Mouse (Mus musculus) lung, postnatal 10 days (tissue): ENCODE measurements around the gene Hs6st3.

Experiments
- DNase-seq: peaks from one replicate; pipeline ENCODE4 v3.0.0; 2021

Gene Hs6st3

DNA sequence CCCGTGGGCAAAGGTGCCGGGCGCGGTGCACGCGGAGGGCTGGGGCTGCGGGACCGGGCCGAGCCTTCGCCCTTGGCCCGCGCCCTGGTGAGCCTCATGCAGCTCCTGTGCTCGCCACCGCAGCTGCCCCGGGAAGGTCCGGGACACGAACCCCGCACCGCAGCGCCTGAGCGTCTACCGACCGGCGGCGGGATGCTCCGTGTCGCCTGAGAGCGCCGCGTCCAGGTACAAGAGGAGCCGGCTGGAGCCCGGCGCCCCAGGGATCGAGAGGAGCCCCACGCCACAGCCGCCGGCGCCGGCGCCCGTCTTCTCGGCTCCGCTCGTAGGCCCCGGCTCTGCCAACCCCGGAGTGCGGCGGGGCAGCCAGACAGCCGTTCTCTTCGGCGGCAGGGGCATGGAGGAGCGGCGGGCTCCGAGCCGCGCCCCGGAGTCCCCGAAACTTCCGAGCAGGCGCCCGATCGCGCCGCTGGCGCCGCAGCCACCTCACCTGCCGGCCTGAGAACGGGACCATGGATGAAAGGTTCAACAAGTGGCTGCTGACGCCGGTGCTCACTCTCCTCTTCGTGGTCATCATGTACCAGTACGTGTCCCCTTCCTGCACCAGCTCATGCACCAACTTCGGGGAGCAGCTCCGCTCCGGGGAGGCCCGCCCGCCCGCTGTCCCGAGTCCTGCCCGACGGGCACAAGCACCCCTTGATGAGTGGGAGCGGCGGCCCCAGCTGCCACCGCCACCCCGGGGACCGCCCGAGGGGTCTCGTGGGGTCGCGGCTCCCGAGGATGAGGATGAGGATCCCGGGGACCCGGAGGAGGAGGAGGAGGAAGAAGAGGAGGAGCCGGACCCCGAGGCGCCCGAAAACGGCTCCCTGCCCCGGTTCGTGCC, at the start of gene Hs6st3:
Gene Hs6st3 (plus strand): TSS at position 436 of the 880 bp plus-strand sequence.
- no peak for DNase-seq

DNA sequence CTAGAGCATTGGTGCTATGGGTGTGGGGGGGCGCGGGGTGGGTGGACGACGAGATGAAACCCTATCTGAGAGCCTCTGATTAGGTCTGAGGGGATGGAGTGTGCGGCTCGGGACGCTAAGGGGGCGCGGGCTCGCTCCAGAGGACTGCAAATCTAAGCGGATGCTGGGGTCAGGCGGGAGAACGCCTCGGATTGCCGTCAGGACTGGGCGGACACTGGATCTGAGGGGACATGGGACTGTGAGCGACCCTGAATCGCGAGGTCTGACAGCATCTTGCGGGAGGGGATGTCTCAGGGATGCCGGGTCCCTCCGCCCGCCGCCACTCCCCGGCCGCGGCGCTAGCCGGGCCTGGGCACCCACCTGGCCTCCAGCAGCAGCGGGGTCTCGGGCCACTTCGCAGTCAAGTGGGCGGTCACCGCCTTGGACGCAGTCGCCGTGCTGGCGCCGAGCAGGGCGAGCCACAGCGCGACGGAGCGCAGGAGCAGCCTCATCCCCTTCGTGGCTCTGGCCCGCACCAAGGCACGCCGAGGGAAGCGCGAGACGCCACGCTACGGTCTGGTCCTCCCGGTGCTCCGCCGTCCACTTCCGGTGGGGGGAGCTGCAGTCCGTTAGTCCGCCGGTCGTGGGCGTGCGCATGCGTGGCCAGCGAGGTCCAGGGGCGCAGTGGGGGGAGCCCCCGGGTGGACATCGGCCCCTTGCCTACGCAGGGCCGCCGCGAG, 39.1 kb upstream of the Hs6st3 start, which contains the start of gene Uggt2:
Gene Uggt2 (minus strand): TSS at position 580 of the 719 bp plus-strand sequence.
- peak; percentile 86 for DNase-seq

DNA sequence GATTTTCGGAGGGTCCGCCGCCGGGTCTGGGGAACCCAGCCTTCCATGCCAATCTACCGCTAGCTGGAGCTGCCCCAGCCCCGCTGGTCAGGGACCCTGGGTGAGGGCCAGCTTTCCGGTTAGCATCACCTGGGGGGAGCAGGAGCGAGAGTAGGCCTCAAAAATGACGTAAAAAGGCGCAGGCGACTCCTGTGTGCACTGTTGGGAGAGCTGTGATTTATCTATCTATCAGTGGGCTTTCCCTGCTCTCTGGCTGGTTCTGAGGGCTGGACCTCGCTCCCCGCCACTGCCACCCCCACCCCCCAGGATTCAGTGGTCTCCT, 38.6 kb upstream of the Hs6st3 start:
- no peak for DNase-seq

DNA sequence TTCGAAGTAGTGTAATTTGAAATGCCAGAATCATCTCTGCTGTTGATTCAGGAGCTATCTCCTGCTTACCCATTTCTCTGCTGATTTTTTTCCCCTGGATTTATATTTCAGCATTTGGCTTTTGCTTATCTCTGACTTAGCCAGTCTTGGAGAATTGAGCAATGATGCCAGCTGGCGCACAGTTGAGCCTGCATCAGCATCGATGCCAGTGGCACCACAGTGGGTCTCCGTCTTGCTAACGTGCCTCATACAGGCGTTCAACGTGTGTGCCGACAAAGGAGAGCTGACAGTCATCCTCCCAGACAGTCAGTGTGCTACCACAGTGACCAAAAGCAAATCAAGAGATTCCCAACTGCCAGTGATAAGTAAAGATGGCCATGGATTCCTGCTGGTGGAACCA, 30.6 kb upstream of the Hs6st3 start:
- DNase-seq, result no peak

DNA sequence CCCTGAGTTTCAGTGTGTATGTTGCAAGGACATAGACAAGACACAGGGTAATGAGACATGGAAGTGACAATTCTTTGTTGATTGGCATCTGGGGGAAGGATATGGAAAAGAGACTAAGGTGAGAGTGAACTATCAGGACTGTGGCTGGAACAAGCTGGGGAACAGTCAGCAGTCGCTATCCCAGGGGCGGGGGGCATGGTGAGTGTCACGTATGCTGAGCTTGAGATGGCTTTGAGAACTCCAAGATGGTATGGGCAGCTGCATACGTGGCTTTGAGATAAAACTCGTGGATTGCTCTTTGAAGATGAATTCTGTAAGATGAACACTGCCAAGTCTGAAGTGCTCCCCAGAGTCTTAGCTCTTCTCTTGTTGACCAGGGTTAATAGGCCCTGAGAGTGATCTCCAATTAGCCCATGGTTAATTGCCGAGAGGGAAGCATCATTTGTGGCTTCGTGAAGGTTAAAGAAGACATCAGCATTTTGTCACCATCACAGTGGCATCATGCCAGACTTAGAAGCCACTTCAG, 29.3 kb upstream of the Hs6st3 start:
- peak; percentile 10 for DNase-seq

DNA sequence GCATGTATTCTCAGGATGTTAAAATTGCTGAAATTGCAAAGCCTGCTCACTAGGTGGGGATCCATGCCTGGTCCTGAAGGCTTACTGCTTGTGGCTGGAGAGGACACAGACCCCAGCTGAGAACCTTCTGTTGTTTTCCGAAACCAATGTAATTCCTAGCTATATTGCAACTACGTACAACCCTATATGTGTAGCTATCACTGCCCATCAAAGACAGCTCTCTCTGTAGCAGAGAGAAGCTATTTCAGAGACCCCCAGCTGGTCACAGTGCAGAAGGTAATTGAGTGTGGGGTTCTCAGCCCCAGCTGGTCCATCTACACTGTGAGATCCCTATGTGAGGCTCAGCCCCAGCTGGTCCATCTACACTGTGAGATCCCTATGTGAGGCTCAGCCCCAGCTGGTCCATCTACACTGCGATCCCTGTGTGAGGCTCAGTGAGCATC, 28.3 kb upstream of the Hs6st3 start:
- DNase-seq, result peak; percentile 18

DNA sequence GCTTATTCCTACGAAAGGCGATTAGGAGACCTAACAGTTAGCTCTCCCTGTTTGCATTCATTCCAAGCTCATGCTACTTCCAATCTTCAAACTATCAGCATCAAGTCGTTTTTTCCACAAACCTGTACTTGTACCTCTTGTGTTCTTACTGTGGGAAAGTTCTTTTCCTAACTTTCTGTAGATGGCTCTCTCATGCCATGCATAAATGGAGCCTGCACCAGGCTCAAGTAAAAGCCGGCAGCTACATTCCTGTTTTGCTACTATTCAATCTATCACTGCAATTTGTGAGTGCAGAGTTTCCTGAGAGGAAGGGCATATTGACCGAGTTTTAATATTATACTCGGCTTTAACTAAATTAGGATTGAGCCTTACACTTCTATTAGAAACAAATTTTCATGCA, 25.6 kb upstream of the Hs6st3 start:
- no peak for DNase-seq

DNA sequence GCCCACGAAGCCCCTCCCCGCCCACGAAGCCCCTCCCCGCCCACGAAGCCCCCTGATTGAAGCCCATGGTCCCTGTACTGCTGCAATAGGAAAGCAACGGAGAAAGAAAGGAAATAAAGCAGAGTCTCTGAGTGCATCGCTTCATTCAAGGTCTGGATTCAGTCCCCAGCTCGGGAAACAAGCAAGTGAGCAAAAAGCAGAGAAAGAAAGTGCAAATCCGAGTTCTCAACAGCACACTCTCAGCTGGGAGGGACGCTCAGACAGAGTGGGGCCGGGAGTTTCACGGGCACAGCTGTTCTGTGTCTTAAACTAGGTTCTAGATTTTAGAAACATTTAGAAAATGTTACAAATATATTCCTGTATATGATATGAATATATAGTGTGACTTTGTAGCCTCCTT, 14.6 kb upstream of the Hs6st3 start:
- DNase-seq, result no peak

DNA sequence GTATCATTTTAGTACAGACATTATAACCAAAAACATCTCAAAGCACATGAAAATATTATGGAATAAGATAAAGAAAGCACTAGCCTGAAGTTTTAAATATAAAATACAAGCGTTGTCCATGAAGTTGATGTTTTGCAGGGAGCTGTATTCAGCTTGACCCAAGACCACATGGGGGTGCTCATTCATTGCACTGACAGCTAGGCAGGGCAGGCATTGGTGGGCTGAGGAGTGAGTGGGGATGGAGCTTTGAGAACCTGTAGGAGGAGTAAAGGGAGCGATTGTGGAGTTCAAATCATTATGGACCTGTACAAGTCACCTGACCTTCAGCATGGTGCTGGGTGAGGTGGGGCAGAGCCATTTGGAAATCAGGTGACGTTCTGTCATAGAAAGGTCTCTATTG, 14.1 kb upstream of the Hs6st3 start:
- DNase-seq, result peak; percentile 60

DNA sequence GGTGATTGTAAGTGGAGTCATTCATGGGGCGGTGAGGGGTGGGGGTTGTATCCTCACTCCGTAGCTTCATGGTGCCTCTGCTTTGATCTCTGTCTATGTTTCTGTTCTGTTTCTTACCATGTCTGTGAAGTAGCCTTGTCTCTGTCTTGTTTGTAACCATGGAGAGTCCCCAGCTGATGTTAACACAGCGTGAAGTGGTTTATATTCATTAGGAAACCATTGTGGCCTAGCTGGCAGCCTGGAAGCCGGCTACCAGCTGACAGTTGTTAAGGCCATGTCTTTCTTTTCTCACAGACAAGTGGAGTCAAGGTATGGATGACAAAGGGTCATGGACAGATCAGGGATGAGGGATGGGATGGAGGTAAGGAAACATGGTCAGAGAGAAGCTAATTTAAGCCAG, 12.3 kb upstream of the Hs6st3 start:
- no peak for DNase-seq

DNA sequence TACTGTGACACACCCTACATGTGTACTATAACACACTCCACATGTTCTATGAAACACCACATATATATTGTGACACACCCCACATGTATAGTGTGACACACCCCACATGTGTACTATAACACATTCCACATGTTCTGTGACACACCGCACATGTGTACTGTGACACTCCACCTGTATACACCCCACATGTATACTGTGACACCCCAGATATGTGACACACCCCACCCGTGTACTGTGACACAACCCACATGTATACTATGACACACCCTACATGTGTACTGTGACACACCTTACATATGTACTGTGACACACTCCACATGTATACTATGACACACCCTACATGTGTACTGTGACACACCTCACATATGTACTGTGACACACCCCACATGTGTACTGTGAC, 10.8 kb upstream of the Hs6st3 start:
- DNase-seq, result no peak

DNA sequence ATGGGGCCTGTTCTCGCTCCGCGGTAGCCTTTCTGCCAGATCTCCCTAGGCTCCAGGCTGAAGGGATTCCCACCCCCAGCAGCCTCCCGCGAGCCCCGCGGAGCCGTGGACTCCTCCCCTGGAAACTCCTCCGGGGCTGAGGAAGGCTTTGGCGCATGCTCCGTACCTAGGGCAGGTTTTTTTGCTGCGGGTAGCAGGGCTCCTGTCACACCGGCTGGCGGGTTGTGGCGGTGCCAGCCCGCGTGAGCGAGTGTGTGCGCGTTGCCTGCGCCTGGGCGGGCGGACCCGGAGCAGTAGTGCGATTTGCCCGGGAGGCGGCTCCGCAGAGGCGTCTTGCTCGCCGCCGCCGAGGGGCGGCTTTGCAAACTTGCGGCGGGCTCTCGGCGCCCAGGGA, 632 bp upstream of the Hs6st3 start:
- peak; percentile 69 for DNase-seq

DNA sequence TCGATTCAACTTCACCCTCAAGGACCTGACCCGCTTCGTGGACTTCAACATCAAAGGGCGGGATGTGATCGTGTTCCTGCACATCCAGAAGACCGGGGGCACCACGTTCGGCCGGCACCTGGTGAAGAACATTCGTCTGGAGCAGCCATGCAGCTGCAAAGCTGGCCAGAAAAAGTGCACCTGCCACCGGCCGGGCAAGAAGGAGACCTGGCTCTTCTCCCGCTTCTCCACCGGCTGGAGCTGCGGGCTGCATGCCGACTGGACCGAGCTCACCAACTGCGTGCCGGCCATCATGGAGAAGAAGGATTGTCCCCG, 602 bp downstream of the Hs6st3 start:
- no peak for DNase-seq

DNA sequence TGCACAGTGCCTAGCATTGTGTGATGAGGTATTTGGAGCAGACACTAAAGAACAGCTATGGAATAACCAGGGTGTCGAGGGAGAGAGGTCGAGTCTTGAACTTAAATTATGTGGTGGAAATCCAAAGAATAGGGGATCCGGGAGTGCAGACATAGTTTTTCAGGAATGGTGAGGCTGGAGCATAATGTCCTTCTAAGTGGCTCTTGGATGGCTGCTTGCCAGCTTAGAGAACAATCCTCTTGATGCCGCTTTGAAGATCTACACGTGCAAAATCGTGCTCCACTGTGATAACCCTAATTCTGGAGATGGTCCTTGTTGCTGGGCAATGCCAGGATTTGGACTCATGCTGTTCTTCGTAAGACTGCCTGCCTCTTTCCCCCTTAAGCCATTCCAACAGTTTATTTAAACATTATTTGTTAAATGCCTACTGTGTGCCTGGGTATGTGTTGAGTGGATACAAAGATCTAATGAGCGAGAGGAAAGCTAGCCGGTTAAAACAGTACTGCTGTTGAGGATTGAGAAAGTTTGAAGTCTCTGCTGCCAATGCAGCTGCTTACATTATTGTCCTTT, 1.3 kb downstream of the Hs6st3 start:
- DNase-seq, result no peak

DNA sequence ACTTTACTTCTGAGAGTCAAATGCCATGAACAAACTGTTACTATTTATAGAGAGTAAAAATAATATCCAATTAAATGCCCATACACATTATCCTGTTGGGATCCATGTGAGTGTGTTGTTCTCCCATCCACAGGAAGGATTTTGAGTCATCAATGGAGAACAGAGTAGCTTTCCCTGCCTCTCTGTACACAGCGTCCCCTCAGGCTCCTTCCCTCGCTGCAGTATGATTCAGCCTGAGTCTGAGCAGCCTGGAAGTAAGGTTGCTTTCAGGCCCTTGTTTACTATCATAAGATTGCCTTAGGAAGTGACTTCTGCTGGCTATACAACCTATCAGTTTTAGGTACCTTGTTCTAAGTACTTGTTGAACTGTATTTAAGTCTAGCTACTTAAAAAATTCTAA, 14.9 kb downstream of the Hs6st3 start:
- DNase-seq, result no peak

DNA sequence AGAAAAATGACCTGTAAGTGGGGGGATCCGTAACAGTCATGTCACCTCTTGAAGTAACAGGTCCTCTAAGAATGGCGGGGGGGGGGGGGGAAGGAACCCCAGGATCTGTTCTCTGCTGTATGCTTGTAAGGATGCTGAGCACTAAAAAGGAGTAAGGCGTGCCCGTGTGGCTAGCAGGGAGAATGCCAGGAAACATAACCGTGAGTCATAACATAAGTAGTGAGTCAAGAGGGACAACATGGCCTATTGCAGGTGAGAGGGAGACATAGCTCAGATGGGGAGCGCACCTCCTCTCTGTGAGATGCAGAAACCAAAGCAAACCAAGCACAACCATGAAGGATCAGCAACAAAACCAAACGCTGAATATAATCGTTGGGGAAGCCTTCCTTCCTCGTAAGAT, 55.8 kb downstream of the Hs6st3 start:
- no peak for DNase-seq

DNA sequence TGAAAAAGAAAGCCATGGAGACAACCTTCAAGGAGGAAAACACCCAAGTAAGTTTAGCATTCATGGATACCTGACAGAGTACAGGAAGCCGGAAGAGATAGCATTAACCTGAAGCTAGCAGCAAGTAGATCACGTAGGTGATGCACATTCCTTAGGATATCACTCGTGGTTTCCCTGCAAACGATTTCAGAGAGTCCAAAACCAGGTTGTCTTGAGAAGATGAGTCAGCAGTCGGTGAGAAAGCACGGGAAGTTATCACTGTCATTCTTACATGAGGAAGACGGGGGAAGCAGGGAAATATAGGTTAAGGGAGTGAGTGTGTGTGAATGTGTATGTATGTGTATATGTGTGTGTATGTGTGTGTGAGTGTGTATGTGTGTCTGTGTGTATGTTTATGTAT, 65.4 kb downstream of the Hs6st3 start:
- no peak for DNase-seq

DNA sequence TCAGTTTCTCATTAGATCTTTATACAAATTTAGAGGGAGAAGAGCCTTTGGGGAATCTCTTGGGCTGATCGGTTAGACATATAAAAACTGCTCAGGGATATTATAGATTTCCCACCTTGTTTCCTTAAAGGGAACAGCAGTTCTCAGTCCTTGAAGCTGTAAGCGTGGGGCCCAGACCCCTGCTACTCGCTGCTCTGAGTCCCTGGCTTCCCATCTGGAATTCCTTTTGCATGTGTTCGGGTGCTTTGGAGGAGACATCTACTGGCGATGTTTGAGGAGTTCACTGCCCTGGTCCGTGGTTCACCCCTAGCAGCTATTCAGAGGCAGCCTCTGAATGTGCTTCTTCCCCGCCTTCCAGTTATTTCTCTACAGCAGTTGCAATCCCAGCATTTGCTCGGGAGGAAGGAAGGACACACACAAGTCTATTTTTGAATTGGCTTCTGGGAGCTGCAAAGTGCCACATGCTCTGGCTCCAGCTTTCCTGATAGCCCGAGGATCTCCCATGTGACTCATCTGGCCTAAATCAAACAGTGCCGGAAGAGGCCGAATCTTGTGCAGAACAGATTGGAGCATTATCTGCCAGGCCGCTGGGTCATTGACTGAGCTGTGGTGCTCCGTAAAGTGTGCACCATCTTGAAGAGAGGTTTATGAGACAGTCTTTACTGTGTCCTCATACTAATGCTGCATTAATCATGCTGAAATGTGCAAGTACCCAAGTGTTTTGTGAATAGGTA, 77.6 kb downstream of the Hs6st3 start:
- DNase-seq, result no peak

DNA sequence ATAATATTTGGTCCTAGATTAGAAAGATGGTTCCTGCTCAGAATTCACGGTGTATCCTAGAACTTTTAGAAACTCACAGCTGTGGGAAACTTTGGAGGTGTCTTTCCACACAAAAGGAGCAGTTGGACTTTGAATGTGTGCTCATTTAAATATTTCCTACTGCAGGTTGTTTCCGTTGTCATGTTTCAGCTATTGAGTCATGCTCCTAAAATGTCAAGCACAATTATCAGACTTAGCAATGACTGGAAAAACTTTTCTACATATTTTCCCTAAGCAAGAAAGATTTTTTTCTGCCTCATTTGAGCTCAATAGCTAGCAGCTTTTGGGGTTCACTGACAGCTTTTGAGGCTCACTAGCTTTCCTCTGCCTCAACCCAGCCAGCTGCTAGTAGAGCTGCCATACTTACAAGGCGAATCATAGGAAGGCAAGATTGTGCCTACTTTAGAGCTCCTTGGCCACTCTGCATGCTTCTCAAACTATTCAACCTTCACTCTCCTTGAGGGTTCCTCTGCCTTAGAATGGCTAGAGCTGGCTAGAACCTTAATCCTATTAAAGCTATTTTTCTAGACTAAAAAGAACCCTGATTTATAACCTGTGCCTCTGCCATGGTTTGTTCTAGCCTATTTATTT, 89.7 kb downstream of the Hs6st3 start:
- no peak for DNase-seq

DNA sequence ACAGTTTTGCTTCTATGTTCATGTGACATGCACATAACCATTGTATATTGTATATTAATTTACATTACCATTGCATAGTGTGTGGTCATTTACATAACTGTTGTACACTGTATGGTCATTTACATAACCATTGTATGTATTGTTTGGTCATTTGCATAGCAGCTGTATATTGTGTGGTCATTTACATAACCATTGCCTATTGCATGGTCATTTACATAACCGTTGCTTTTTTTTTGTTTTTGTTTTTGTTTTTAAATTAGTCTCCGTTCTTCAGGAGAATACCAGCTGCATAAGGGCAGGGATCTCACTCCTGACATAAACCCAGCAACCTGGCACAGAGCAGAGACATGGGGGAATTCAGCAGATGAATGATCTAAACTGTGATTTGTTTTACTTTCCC, 95.5 kb downstream of the Hs6st3 start:
- no peak for DNase-seq

DNA sequence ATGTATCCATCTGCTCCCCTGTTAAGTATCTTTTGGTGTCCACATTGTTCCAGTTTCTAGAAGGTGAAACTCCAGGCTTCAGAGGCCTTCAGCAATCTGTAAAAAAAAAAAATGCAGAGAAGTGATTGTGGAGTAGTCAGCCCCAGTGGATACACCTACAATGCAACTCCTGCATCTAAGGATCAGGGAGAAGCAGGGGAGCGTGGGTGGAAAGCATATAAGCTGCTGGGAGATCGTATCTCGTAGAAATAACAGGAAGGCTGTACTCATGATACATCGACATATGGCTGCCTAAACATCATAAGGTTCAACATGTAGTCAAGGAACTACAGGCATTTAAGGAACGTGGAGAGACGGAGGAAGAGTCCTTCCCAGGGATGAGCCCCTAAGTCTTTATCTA, 109.0 kb downstream of the Hs6st3 start:
- no peak for DNase-seq

DNA sequence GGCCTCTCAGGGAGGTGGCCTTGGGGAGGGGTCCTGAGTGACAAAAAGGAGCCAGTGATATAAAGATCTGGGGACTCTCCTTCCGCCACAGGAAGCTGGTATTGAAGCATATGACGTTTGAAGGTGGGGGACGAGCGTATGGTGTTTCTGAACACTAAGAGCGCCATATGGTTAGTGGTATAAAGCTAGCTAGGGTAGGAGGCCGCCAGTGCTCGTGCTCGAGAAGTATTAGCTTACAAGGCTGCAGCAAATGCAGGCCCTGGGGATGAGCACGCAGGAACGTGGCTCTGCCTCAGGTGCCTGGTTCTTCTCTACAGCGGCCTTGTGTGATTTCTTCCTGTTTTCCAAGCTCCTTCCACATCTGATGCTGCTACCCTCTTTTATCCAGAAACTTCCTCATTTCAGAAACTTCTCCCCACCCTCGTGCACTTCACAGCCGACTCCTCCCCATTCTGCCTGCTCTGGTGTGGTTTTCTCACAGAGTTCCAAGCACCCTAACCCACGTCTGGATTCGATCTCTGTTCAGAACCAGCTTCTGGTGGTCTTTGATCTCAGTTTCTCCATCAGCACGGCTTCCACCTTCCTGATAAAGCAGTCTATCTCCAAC, 110.0 kb downstream of the Hs6st3 start:
- no peak for DNase-seq
